Mouse (Mus musculus) heart, postnatal 36 days (tissue): ENCODE measurements around the gene Gprc5d. TPM values are rescaled to one million over a fixed set of nuclear protein-coding genes. Genes with fewer than 3 reads are reported as not detected.
A peak's percentile ranks its signal among the peaks of the same experiment; 100 is the strongest.

Experiments used
- DNase-seq, 2 experiments: peaks; one replicate each; pipeline ENCODE4 v3.0.0; 2021 to 2022
- intact Hi-C: fragments of 180-260 bp; cut with DNase I; formaldehyde crosslinking; loops from one replicate; pipeline ENCODE4 v1.15.1; 2025
- total RNA-seq, 2 experiments: library from RNA; stranded (reverse); gene quantifications; 2 replicates each; pipeline ENCODE4 v1.2.3; 2021

Gene Gprc5d
- total RNA-seq, 2 experiments from 2014 or later: not detected

- intact Hi-C loops: no loop called here
- peak; percentile 29 to 34 for DNase-seq
Observed at GRCm38 (mm10) chr6:135137736-135138135, 19.7 kb upstream of the Gprc5d start.

DNA sequence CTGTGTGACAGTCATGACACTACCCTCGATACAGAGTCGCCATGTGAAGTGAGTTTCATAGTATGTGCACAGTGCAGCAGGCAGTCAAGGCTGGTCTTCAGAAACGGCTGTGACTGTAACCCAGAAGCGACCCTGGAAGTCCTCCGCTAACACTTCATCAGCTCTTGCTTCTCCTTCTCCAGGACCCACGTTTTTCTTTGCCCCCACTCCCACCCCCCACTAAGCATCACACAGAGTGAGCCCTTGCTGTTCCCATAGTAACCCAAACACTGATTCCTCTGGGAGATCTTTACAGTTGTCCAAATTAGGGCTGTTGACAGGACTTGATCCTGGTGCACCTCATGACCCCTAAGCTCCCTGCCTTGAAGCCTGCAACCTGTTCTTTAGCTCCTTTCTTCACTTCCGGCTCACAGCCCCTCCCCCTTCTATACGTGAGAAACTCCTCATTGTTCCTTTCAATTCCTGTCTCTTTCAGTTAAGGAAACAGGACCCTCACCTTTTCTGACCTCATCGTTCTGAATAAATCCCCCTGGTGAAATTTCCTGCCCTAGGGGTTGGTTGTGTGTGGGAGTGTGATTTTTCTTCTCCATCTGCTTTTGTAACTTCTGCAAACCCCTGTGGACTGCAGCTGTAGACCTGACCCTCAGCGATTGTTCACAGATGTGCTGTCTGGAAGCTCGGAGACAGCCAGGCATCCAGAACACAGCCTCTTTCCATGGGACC, 18.5 kb upstream of the Gprc5d start:
- no peak for DNase-seq
- intact Hi-C loops: no loop called here

GRCm38 (mm10) chr6:135135735-135136134, 17.7 kb upstream of the Gprc5d start:
- intact Hi-C loops: no loop called here

DNA sequence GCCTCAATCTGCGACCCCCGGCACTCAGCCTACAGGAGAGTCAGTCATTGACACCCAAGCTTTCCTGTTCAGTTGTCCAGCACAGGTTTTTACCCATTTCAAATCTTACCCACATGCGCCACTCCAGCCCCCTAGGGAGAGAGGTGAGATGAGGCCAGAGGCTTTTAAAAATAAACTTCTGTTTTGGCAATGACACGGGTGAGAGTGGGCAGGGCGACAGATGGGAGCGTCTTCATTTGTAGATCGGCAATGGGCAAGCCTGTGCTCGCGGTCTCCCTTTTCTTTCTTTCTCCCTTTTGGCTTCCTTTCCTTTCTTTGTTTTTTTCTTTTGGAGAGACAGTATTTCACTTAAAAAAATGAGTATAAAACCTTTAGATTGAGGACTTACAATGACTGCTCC, 15.4 kb upstream of the Gprc5d start:
- intact Hi-C loops: no loop called here

More at GRCm38 (mm10) chr6:135135735-135136134, 17.7 kb upstream of the Gprc5d start:
- no peak for DNase-seq

GRCm38 (mm10) chr6:135133086-135133485, 15.0 kb upstream of the Gprc5d start:
- intact Hi-C loops: no loop called here
- no peak for DNase-seq

More for the DNA sequence above, 15.4 kb upstream of the Gprc5d start:
- DNase-seq: no peak

DNA sequence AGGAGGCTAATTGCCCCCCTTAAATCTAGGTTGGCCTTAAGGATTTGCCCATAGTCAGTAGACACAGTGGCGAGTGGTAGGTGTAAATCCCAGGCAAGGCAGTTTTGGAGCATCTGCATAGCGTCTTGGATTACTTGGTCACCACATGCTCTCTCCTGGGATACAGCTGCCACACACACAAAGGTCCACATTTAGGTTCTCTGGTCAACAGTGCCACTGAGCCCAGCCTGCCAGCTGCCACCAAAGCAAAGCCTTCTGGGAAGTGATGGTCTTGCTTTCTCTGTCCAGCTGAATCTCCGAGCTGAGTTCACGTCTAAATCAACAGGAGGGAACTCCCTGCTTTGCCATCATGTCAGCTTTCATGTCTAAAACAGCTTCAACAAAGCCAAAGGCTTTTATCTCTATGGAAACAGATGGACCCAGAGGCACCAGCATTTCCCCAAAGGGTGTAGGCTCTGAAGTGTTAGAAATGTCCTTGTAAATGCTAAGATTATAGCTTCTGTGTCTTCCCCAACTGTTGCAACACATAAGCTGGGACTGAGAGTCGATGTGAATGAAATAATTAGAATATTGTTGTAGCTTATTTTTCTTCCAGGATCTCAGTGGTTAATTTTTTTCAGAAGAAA, 6.8 kb upstream of the Gprc5d start:
- intact Hi-C loops: no loop called here
- no peak for DNase-seq

GRCm38 (mm10) chr6:135116479-135116878, 1.6 kb downstream of the Gprc5d start:
- intact Hi-C loops: no loop called here
- no peak for DNase-seq

GRCm38 (mm10) chr6:135113114-135113436, 5.0 kb downstream of the Gprc5d start:
- DNase-seq: no peak
- intact Hi-C loops: no loop called here

- no peak for DNase-seq
- intact Hi-C loops: no loop called here
Observed at GRCm38 (mm10) chr6:135112411-135113113, 5.5 kb downstream of the Gprc5d start.

DNA sequence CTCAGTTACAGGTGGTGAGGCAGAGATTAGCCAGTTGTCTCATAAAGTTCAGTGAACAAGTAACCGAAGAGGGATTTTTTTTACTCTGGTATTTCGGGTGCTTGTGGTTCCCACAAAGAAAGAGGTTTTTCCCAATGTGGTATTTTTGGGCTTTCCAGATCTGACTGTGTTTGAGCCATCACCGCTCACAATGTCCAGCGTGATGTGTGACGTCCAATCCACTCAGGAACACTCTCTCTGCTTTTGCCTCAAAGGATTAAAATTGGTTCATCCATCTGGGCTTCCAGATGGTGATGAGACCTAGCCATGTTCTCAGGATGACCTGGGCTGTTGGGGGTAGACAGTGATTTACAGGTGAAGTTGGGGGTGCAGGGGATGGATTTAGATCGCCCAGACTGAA, 11.1 kb downstream of the Gprc5d start:
- intact Hi-C loops: no loop called here
- no peak for DNase-seq

DNA sequence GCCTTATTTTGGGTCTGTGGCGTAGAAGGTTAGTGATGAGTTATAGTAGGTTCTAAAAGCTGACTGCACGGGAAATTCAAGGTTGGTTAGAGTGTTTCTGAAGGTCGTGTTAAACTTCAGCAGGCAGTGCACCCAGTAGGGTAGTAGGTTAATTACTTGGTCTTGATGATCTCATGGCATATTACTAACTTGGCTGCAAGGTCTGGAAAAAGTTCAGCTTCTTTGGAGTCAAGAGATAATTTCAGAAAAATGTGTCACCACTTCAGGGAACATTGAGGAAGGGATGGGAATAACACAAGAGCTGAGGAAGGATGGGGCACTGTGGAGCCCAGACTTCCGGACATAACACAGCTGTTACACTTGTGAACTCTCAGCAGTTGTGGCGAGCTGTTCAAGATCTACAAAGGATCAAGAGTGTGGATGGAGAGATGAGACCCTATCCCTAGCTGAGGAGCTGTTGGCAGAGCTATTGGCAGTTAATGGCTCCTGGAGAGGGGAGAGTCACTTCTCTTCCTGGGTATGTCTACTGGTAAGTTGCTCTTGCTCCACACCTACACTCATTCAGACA, 15.3 kb downstream of the Gprc5d start:
- intact Hi-C loops: no loop called here
- DNase-seq: peak in 1 of 2 experiments; percentile 3

DNA sequence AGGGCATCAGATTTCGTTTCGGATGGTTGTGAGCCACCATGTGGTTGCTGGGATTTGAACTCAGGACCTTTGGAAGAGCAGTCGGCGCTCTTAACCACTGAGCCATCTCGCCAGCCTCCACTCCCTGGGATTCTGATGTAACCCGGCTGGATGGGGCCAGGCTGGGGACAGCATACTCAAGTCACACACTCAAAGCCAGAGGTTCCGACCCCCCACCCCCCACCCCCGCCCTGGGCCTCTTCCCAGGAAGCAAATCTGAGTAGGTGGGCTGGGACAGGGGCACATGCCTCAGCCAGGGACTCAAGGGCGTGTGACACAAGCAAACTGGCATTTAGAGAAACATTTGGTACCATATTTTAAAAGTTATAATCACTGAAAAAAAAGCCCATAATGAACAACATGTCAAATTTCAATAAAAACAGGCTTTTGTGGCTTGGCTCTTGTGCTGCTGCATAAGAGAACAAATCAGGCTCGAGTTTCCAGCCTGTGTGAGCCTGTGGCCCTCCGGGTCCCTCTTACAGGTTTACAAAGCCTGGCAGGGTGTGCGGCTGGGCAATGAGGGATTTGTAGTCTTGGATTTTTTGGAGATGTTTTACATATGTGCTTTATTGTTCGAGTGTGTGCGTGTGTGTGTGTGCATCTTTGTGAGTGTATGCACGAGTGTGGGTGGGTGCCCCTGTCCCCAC, 17.2 kb downstream of the Gprc5d start:
- DNase-seq: no peak
- intact Hi-C loops: no loop called here

GRCm38 (mm10) chr6:135092798-135093470, 25.1 kb downstream of the Gprc5d start:
- no peak for DNase-seq
- intact Hi-C loops: no loop called here

DNA sequence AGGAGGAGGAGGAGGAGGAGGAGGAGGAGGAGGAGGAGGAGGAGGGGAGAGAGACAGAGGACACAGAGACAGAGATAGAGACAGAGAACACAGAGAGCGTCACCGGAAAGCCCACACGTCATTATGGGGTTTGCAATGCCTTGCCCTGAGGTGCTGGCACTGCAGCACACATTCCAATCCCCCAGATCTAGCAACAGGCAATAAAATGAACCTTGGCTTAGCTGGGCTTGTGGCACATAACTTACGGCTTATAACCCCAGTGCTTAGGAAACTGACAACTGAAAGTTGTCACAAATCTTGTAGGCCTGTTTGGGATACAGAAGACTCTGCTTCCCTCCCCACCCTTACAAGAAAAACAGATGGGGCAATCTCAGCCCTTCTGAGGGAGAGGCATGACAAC, 27.4 kb downstream of the Gprc5d start:
- intact Hi-C loops: no loop called here
- DNase-seq: no peak

DNA sequence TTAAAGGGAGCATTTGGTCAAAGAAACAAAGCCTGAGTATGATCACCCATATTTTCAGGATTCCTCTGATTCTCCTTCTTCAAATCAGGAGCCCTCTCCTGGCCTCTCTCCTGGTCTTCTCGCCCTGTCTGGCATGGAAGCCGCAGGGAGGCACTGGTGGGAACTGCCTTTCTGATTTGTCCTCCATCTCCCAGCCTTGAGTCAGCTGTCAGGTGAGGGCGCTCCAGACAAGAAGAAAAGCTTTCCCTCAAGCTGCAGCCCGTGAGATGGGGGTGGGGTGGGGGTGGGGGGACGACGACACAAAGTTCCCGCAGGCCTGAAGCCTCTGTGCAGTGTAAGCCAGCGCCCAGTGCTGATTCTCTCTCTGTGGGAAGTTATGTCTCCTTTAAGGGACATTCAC, 28.3 kb downstream of the Gprc5d start:
- intact Hi-C loops: loop anchor here (2.0 to 10.0 kb wide), 4 partner anchors 65 to 309 kb away; no protein-coding TSS in a partner anchor

DNA sequence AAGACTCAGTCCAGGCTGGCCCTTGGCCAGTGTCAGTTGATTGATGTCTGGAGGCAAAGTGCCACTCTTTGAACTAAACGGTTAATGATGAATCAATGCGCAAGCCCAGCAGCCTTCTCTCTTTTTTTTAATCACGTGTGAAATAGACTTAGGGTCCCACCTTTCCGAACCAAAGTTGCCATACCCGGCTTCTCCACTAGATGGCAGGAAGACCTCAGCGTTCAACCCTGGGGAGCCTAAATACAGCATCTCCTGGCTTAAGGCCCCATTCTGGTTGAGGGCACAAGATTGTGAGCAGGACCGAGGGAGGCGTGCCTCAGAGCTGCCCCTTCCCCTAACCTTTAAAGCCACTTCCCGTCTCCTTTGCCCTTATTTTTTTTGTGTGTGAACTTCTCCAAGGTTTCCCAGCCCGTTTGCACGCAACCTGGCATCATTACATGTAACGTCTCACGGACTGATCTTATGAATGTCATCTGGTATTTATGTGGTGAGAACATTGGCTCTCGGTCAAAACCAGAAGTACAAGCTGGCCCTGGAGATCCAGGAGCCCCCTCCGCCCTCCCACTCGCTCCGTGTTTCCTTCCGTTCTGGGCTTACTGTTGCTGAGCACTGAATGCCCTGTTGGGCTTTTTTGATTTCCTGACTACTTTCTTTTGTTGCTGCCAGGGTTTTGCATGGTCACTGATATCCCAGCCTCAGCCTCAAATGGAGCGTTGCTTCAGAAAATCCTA, 30.2 kb downstream of the Gprc5d start:
- intact Hi-C loops: loop anchor here (1.0 to 10.0 kb wide), 5 partner anchors 56 to 311 kb away; no protein-coding TSS in a partner anchor
- peak; percentile 80 to 87 for DNase-seq

More for the DNA sequence above, 28.3 kb downstream of the Gprc5d start:
- DNase-seq: no peak

- DNase-seq: no peak
- intact Hi-C loops: loop anchor here (5.0 to 10.0 kb wide), 3 partner anchors 61 to 292 kb away; no protein-coding TSS in a partner anchor
Observed at GRCm38 (mm10) chr6:135085703-135086102, 32.4 kb downstream of the Gprc5d start.

- intact Hi-C loops: loop anchor here (10.0 kb wide), 1 partner anchor 59 kb away; no protein-coding TSS in a partner anchor
Observed at GRCm38 (mm10) chr6:135083991-135084502, 34.0 kb downstream of the Gprc5d start.

DNA sequence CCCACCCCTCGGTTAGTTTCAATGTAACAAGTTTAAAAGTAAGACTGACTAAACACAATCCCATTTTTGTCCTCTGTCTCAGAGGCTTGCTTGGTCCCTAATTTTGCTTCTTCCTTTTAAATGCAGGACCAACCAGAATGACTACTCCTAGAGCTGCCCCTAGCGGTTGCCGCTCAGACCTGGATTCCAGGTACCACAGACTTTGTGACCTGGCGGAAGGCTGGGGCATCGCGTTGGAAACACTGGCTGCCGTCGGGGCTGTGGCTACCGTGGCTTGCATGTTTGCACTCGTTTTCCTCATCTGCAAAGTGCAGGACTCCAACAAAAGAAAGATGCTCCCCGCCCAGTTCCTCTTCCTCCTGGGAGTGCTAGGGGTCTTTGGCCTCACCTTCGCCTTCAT, 39.7 kb downstream of the Gprc5d start:
- no peak for DNase-seq

More at GRCm38 (mm10) chr6:135083991-135084502, 34.0 kb downstream of the Gprc5d start:
- no peak for DNase-seq

More for the DNA sequence above, 39.7 kb downstream of the Gprc5d start:
- intact Hi-C loops: no loop called here
